In the genomic region with DNA sequence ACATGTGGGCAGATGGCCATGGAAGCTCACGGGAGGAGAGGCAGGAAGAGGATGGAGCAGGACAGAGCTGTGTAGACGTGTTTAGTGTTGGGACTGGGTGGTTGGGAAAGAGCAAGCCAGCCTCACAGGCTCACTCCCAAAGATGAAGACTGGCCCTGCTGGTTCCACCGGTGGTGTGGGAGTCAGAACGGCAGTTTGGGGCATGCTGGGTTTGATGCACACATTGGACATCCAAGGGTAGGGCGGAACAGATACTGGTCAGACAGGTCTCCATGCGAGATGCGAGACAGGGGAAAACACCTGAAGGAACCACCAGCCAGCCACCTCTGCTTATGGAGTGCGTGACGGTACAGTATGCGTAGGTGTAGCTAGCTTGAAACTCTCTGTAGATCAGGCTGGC, we compare ENCODE assay signal across 9 mouse cellular contexts. TPM values are rescaled to one million over a fixed set of nuclear protein-coding genes. Genes with fewer than 3 reads are reported as not detected.
A peak's percentile ranks its signal among the peaks of the same experiment; 100 is the strongest.
DNase-seq lines count a peak whose midpoint lies in the region; ATAC-seq lines count a peak whose summit lies in the region.
"Had no signal": no experiment of that assay in that cellular context is flagged by ENCODE, and none has a peak within 500 bp of the region (broad histone marks: within the 10 kb centered on the region; RNA-seq: fewer than 3 reads in every experiment).

No protein-coding gene starts in this region.

- ATAC-seq in heart, embryonic 14.5 days (ENCODE audit: insufficient number of reproducible peaks, insufficient read depth, low FRiP score, low read depth): no peak
- ATAC-seq in liver, embryonic 15.5 days (ENCODE audit: insufficient read depth): no peak
- ATAC-seq in CD4-positive, CD25-positive, alpha-beta regulatory T cell, adult 4 months: no peak

- H3K27me3 ChIP-seq in heart, embryonic 14.5 days (ENCODE audit: control insufficient read depth, insufficient read depth, low read length): no peaks in the 10 kb centered on the region
- H3K27me3 ChIP-seq in hindbrain, embryonic 10.5 days (ENCODE audit: insufficient read depth, poor library complexity, severe bottlenecking): peaks cover 20% of the 10 kb centered on the region
- H3K27me3 ChIP-seq in liver, embryonic 15.5 days: peaks cover 15% of the 10 kb centered on the region

- H3K4me1 ChIP-seq in heart, embryonic 14.5 days (ENCODE audit: control insufficient read depth in 2 of 2, insufficient read depth in 2 of 2, low read length in 2 of 2): peaks cover 18 to 19% of the 10 kb centered on the region in 2 experiments
- peaks cover 44% of the 10 kb centered on the region for H3K4me1 ChIP-seq in hindbrain, embryonic 10.5 days (replicated peaks)
- H3K4me1 ChIP-seq in liver, embryonic 15.5 days (replicated peaks): peaks cover 26% of the 10 kb centered on the region

- H3K9ac ChIP-seq in heart, embryonic 14.5 days (ENCODE audit: low read length): no peak overlapping the region
- no peak overlapping the region for H3K9ac ChIP-seq in liver, embryonic 15.5 days

- H3K36me3 ChIP-seq in heart, embryonic 14.5 days (ENCODE audit: control insufficient read depth, insufficient read depth, low read length): no peaks in the 10 kb centered on the region
- H3K36me3 ChIP-seq in hindbrain, embryonic 10.5 days: no peaks in the 10 kb centered on the region
- no peaks in the 10 kb centered on the region for H3K36me3 ChIP-seq in liver, embryonic 15.5 days (replicated peaks)

- peaks cover 4% of the 10 kb centered on the region for H3K9me3 ChIP-seq in heart, embryonic 14.5 days (ENCODE audit: control insufficient read depth, low read length)
- peaks cover 5% of the 10 kb centered on the region; the same call in 1 of the 2 replicates for H3K9me3 ChIP-seq in hindbrain, embryonic 10.5 days
- no peaks in the 10 kb centered on the region; the same call in 1 of the 2 replicates for H3K9me3 ChIP-seq in liver, embryonic 15.5 days (replicated peaks)

- 87% methylated on average over 10 of the region's 10 CpGs for WGBS in heart, embryonic 14.5 days
- 84% methylated on average over 10 of the region's 10 CpGs for WGBS in hindbrain, embryonic 10.5 days
- WGBS in liver, embryonic 15.5 days (ENCODE audit: insufficient replicate concordance): 80% methylated on average over 10 of the region's 10 CpGs

- peak overlapping the region; percentile 92; the same call in 1 of the 2 replicates for H3K4me2 ChIP-seq in heart, embryonic 14.5 days (ENCODE audit: low read length)
- peak overlapping the region; percentile 99 for H3K4me2 ChIP-seq in liver, embryonic 15.5 days

- H3K4me3 ChIP-seq in heart, embryonic 14.5 days (ENCODE audit: control insufficient read depth in 1 of 2, insufficient read depth in 1 of 2, low read depth in 1 of 2, low read length in 2 of 2): peak overlapping the region in 1 of 2 experiments; percentile 76; a peak in 1 of 4 replicates
- H3K4me3 ChIP-seq in hindbrain, embryonic 10.5 days: peak overlapping the region; percentile 82; the same call in 1 of the 2 replicates
- H3K4me3 ChIP-seq in liver, embryonic 15.5 days (replicated peaks): no peak overlapping the region

- DNase-seq in heart, postnatal 4 days: no peak
- DNase-seq in CD4-positive helper T cell, adult 2 months (ENCODE audit: low read depth, low spot score): peak; percentile 24
- no peak for DNase-seq in hindbrain, embryonic 10.5 days (ENCODE audit: low spot score)
- no peak for DNase-seq in adrenal gland, adult (ENCODE audit: inconsistent age in 2 of 2, low spot score in 1 of 2)
- DNase-seq in right cerebral cortex, postnatal 25 days: no peak
- DNase-seq: kidney, postnatal 36 days had no signal

- no peak overlapping the region for H3K27ac ChIP-seq in heart, embryonic 14.5 days (replicated peaks in 1 of 2; ENCODE audit: control insufficient read depth in 1 of 2, insufficient read depth in 1 of 2, low read depth in 2 of 2, low read length in 2 of 2)
- H3K27ac ChIP-seq in hindbrain, embryonic 10.5 days: no peak overlapping the region
- H3K27ac ChIP-seq in liver, embryonic 15.5 days (replicated peaks): no peak overlapping the region

RNA-seq across cellular contexts. Expression of gene H3f3a, which starts 34.8 kb away (rescaled TPM):
- polyA plus RNA-seq in heart, embryonic 14.5 days (2014; fragmentation: Nextera tagmentation; extraction: Ambion mirVana): 1,749 and 1,827 TPM in 2 replicates
- total RNA-seq in heart, postnatal 4 days (2021): 1,000 to 10,000 TPM in 1 of 2 experiments, 100 to 1,000 TPM in 1; 959 to 1,008 TPM
- 2,706 and 3,181 TPM in 2 replicates for polyA plus RNA-seq in hindbrain, embryonic 10.5 days (2016; fragmentation: Nextera tagmentation; extraction: Ambion mirVana)
- polyA plus RNA-seq in liver, embryonic 15.5 days (2015; fragmentation: Nextera tagmentation; extraction: Ambion mirVana): 2,115 and 2,296 TPM in 2 replicates
- polyA plus RNA-seq in CD4-positive, CD25-positive, alpha-beta regulatory T cell, adult 4 months (2017; shearing (Covaris generic)): 100 to 1,000 TPM; 579 to 648 TPM

RNA-seq across cellular contexts. Expression of gene Acbd3, which starts 53.1 kb away (rescaled TPM):
- polyA plus RNA-seq in heart, embryonic 14.5 days (2014; fragmentation: Nextera tagmentation; extraction: Ambion mirVana): 23.7 and 24.6 TPM in 2 replicates
- 10 to 100 TPM; 35.8 to 36.5 TPM for total RNA-seq in heart, postnatal 4 days (2021)
- polyA plus RNA-seq in hindbrain, embryonic 10.5 days (2016; fragmentation: Nextera tagmentation; extraction: Ambion mirVana): 15.1 and 16.5 TPM in 2 replicates
- 7.6 and 8.3 TPM in 2 replicates for polyA plus RNA-seq in liver, embryonic 15.5 days (2015; fragmentation: Nextera tagmentation; extraction: Ambion mirVana)
- 10 to 100 TPM; 11.2 to 16.1 TPM for polyA plus RNA-seq in CD4-positive, CD25-positive, alpha-beta regulatory T cell, adult 4 months (2017; shearing (Covaris generic))
